Mouse (Mus musculus): Measurements from ENCODE around the gene Riok1. TPM values are rescaled to one million over a fixed set of nuclear protein-coding genes. Genes with fewer than 3 reads are reported as not detected.

Riok1 gene
- total and polyA plus RNA-seq, 2 experiments from 2014 or later, result 37.8 to 53.4 TPM

DNA sequence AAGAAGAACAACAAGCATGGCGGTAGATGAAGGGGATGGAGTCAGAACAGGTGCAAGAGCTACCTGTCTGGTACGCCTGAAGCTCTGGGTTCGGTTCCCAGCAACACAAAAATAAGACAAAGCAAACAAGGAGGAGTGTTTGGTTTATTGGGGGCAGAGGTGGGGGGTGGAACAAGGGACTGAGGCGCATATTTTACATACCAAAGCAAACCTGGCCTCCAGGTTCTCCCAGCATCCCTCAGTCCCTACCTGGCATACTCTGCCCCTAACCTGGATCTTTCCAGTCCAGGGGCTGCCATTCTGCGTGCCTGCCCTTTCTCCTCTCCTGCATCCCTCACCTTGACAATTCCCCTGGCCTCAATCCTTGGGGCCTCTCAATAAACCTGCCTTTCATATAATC, 42.6 kb downstream of the Riok1 start:
- Histone ChIP-seq H3K27me3 (ENCODE audit: insufficient read depth, low read length) (no peaks in the 10 kb centered on the region), H3K4me3 (ENCODE audit: low read depth, low read length) (no peak overlapping the region), H3K36me3 (ENCODE audit: insufficient read depth) (no peaks in the 10 kb centered on the region), H3K4me1 (ENCODE audit: insufficient read depth) (no peaks in the 10 kb centered on the region), H3K9me3 (ENCODE audit: low read length) (no peaks in the 10 kb centered on the region), H3K9ac (no peak overlapping the region), H3K4me2 (ENCODE audit: low read depth) (no peak overlapping the region), H3K27ac (ENCODE audit: low read depth, low read length) (no peak overlapping the region)
- WGBS, result 88% methylated on average over 5 of the region's 5 CpGs
- ATAC-seq (no peak), DNase-seq (no peak)
- TF ChIP-seq CTCF (IDR thresholded peaks at IDR 0.05; ENCODE audit: low read depth), result no peak

DNA sequence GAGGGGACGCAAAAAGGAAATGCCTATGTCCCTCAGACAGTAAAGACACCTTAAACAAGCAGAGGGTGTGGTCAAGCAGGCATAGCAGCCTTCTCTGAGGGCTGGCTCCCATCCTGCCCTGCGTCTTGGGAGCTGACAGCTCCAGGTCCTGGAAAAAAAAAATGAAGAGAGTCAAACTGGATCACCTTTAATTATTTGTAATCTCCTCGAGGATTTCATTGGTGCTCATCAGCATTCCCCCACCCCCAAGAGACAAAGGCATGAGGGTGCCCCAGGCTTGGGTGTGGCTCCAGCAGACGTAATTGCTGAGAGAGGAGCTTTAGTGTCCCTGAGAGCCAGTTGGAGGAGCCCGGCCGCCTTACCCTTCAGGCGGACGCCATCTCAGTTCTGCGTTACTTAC, 43.2 kb downstream of the Riok1 start:
- Histone ChIP-seq H3K4me2 (ENCODE audit: low read depth) (no peak overlapping the region), H3K9me3 (ENCODE audit: low read length) (no peaks in the 10 kb centered on the region), H3K4me3 (ENCODE audit: low read depth, low read length) (no peak overlapping the region), H3K36me3 (ENCODE audit: insufficient read depth) (no peaks in the 10 kb centered on the region), H3K27ac (ENCODE audit: low read depth, low read length) (no peak overlapping the region), H3K27me3 (ENCODE audit: insufficient read depth, low read length) (no peaks in the 10 kb centered on the region), H3K4me1 (ENCODE audit: insufficient read depth) (no peaks in the 10 kb centered on the region), H3K9ac (no peak overlapping the region)
- TF ChIP-seq CTCF (IDR thresholded peaks at IDR 0.05; ENCODE audit: low read depth), result no peak
- no peak for DNase-seq
- WGBS, result 61% methylated on average over 9 of the region's 9 CpGs
- no peak for ATAC-seq

DNA sequence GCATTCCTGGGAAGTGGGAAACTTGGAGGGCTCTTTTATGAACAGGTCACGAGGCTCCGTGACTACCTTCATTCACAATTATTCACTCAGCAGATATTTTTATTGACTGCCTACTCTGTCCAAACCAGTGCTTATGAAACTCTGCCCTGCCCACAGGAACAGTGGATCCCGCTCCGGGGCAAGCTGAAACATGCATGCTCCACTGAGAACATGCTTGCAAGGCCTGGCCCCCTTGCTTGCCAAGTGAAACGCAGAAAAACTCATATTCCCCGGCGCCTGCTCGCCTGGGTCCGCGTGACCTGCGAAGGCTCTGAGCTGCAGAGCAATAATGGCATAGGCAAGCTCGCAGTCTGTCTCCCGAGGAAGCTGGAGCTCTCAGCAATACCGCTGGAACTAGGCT, 43.9 kb downstream of the Riok1 start:
- H3K36me3 ChIP-seq (ENCODE audit: insufficient read depth), result no peaks in the 10 kb centered on the region
- no peak overlapping the region for H3K4me2 ChIP-seq (ENCODE audit: low read depth)
- H3K4me3 ChIP-seq (ENCODE audit: low read depth, low read length), result no peak overlapping the region
- H3K4me1 ChIP-seq (ENCODE audit: insufficient read depth), result no peaks in the 10 kb centered on the region
- DNase-seq (no peak), ATAC-seq (no peak)
- H3K27me3 ChIP-seq (ENCODE audit: insufficient read depth, low read length), result no peaks in the 10 kb centered on the region
- H3K27ac ChIP-seq (ENCODE audit: low read depth, low read length), result no peak overlapping the region
- WGBS, result 85% methylated on average over 14 of the region's 14 CpGs
- TF ChIP-seq CTCF (IDR thresholded peaks at IDR 0.05; ENCODE audit: low read depth), result no peak
- H3K9ac ChIP-seq, result no peak overlapping the region
- H3K9me3 ChIP-seq (ENCODE audit: low read length), result no peaks in the 10 kb centered on the region

DNA sequence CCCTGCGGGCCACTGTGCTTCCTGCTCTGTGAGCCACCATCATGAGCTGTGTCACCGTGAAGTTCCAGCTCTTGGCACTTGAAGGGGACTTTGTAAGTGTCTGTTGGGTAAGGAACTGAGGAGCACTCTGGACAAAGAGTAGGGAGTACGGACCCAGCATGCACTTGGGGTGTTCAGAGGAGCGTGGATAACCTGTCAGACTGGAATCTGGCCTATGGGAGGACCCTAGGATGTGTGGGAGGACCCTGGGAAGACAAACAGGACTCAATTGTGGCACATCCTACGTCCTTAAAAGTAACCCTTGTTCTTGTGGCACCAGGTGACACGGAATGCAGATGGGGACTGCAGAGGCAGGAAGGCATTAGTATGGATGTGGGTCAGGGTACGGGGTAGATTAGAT, 44.4 kb downstream of the Riok1 start:
- H3K9ac ChIP-seq, result no peak overlapping the region
- ATAC-seq, result no peak
- WGBS, result 81% methylated on average over 7 of the region's 7 CpGs

DNA sequence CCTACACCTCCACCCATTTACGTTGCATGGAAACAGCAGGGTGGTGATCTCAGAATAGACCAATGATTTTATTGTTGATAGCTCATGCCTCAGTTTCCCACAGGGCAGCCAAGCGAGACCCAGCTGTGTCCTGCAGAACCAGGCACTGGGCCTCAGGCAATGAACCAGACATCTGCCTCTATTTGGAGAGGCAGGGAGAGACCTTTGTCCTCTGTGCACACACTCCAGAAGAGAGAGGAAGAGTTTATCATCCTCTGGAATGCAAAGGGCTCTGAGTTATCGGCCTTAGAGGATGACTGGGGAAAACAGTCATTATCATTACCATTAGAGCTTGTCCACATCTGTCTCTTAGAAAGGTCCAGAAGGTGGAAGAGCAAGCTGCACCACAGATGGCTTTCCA, 49.9 kb downstream of the Riok1 start:
- no peak overlapping the region for H3K27ac ChIP-seq (ENCODE audit: low read depth, low read length)
- DNase-seq, result no peak
- TF ChIP-seq CTCF (IDR thresholded peaks at IDR 0.05; ENCODE audit: low read depth), result no peak
- no peaks in the 10 kb centered on the region for H3K36me3 ChIP-seq (ENCODE audit: insufficient read depth)
- no peaks in the 10 kb centered on the region for H3K27me3 ChIP-seq (ENCODE audit: insufficient read depth, low read length)
- H3K4me3 ChIP-seq (ENCODE audit: low read depth, low read length), result no peak overlapping the region
- no peak overlapping the region for H3K9ac ChIP-seq
- no peaks in the 10 kb centered on the region for H3K4me1 ChIP-seq (ENCODE audit: insufficient read depth)
- WGBS, result 86% methylated on average over 3 of the region's 3 CpGs
- no peak for ATAC-seq
- no peaks in the 10 kb centered on the region for H3K9me3 ChIP-seq (ENCODE audit: low read length)
- no peak overlapping the region for H3K4me2 ChIP-seq (ENCODE audit: low read depth)

More for the DNA sequence above, 44.4 kb downstream of the Riok1 start:
- Histone ChIP-seq H3K4me1 (ENCODE audit: insufficient read depth) (no peaks in the 10 kb centered on the region), H3K36me3 (ENCODE audit: insufficient read depth) (no peaks in the 10 kb centered on the region), H3K9me3 (ENCODE audit: low read length) (no peaks in the 10 kb centered on the region), H3K4me2 (ENCODE audit: low read depth) (no peak overlapping the region), H3K27me3 (ENCODE audit: insufficient read depth, low read length) (no peaks in the 10 kb centered on the region), H3K27ac (ENCODE audit: low read depth, low read length) (no peak overlapping the region), H3K4me3 (ENCODE audit: low read depth, low read length) (no peak overlapping the region)
- no peak for TF ChIP-seq CTCF (IDR thresholded peaks at IDR 0.05; ENCODE audit: low read depth)
- DNase-seq, result no peak

DNA sequence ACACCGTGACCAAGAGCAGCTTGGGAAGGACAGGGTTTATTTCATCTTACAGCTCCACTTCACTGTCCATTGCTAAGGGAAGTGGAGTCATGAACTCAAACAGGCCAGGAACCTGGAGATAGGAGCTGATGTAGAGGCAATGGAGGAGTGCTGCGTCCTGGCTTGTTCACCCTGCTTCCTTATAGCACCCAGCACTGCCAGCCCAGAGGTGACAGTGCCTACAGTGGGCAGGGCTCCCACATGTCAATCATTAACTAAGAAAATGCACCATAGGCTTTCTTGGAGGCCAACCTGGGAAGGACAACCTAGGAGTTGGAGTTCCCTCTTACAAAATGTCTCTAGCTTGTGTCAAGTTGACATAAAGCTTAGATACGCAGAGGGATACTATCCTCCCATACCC, 51.2 kb downstream of the Riok1 start:
- 96% methylated on average over 3 of the region's 3 CpGs for WGBS
- no peaks in the 10 kb centered on the region for H3K4me1 ChIP-seq (ENCODE audit: insufficient read depth)

DNA sequence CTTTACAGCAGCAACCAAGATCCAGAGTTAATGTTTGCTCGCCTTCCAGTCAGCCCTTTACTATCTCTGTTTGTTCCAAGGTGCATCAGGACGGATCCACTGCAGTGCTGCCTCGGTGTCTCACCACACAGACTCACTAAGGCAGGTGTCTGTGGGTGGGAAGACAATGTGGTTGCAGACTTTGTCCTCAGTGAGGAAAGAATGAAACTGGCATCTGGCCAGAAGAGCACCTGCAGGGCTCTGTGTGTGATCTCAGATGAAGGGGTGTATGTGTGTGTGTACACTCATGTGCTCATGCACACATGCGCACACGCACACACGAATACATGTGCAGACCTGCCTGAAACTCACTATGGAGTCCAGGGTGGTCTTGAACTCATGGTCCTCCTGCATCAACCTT, 52.7 kb downstream of the Riok1 start:
- ATAC-seq (no peak), DNase-seq (no peak)
- no peaks in the 10 kb centered on the region for H3K9me3 ChIP-seq (ENCODE audit: low read length)
- H3K4me2 ChIP-seq (ENCODE audit: low read depth), result no peak overlapping the region
- H3K27ac ChIP-seq (ENCODE audit: low read depth, low read length), result no peak overlapping the region
- no peaks in the 10 kb centered on the region for H3K4me1 ChIP-seq (ENCODE audit: insufficient read depth)
- WGBS, result 90% methylated on average over 6 of the region's 6 CpGs
- TF ChIP-seq CTCF (IDR thresholded peaks at IDR 0.05; ENCODE audit: low read depth), result no peak
- H3K36me3 ChIP-seq (ENCODE audit: insufficient read depth), result no peaks in the 10 kb centered on the region
- H3K4me3 ChIP-seq (ENCODE audit: low read depth, low read length), result no peak overlapping the region
- no peaks in the 10 kb centered on the region for H3K27me3 ChIP-seq (ENCODE audit: insufficient read depth, low read length)
- H3K9ac ChIP-seq, result no peak overlapping the region

More for the DNA sequence above, 51.2 kb downstream of the Riok1 start:
- no peak for ATAC-seq
- Histone ChIP-seq H3K27me3 (ENCODE audit: insufficient read depth, low read length) (no peaks in the 10 kb centered on the region), H3K36me3 (ENCODE audit: insufficient read depth) (no peaks in the 10 kb centered on the region), H3K9ac (no peak overlapping the region), H3K9me3 (ENCODE audit: low read length) (no peaks in the 10 kb centered on the region), H3K4me2 (ENCODE audit: low read depth) (no peak overlapping the region), H3K4me3 (ENCODE audit: low read depth, low read length) (no peak overlapping the region), H3K27ac (ENCODE audit: low read depth, low read length) (no peak overlapping the region)
- no peak for TF ChIP-seq CTCF (IDR thresholded peaks at IDR 0.05; ENCODE audit: low read depth)
- no peak for DNase-seq

DNA sequence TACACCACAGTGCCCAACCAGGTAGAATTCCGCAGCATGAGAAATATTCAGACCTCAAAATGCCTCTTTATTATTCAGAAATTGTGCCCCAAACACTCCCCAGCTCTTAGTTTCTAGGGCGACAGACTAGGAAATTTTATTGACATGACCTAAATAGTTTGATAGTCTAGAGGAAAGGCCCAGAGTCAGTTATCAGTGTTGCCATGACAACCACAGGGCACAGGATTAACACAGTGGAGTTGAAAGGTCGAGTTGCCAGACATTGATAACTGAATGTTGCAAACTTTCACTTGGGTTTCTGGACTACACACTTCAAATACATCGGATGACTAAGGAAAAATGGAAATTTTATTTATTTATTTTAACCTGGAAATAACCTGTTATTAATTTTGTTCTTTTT, 53.1 kb downstream of the Riok1 start:
- H3K4me3 ChIP-seq (ENCODE audit: low read depth, low read length), result no peak overlapping the region
- H3K27me3 ChIP-seq (ENCODE audit: insufficient read depth, low read length), result no peaks in the 10 kb centered on the region
- WGBS, result 62% methylated on average over 4 of the region's 4 CpGs
- H3K4me1 ChIP-seq (ENCODE audit: insufficient read depth), result no peaks in the 10 kb centered on the region
- DNase-seq, result no peak
- ATAC-seq, result no peak
- no peak for TF ChIP-seq CTCF (IDR thresholded peaks at IDR 0.05; ENCODE audit: low read depth)
- H3K27ac ChIP-seq (ENCODE audit: low read depth, low read length), result no peak overlapping the region
- no peaks in the 10 kb centered on the region for H3K9me3 ChIP-seq (ENCODE audit: low read length)
- no peak overlapping the region for H3K4me2 ChIP-seq (ENCODE audit: low read depth)
- H3K9ac ChIP-seq, result no peak overlapping the region
- no peaks in the 10 kb centered on the region for H3K36me3 ChIP-seq (ENCODE audit: insufficient read depth)

Data from forebrain, postnatal 0 days (tissue).